Mouse (Mus musculus): ENCODE data around the gene Trim47. TPM values are rescaled to one million over a fixed set of nuclear protein-coding genes. Genes with fewer than 3 reads are reported as not detected.

The Trim47 gene
- polyA plus RNA-seq, 1 experiment from 2014 or later: 66.1 TPM

- no peak for ATAC-seq (ENCODE audit: insufficient number of reproducible peaks, insufficient read depth, low FRiP score, low read depth)
- H3K9me3 ChIP-seq (ENCODE audit: control insufficient read depth, low read length): 0 out of 2 replicates have a peak, but pooled peaks cover 2% of the 10 kb centered on the region
- WGBS: 87% methylated on average over 6 of the region's 6 CpGs
- H3K4me2 ChIP-seq (ENCODE audit: low read length): no peak overlapping the region
- no peak overlapping the region for H3K9ac ChIP-seq (ENCODE audit: low read length)
- H3K4me3 ChIP-seq (ENCODE audit: control insufficient read depth in 1 of 2, insufficient read depth in 1 of 2, low read depth in 1 of 2, low read length in 2 of 2): no peak overlapping the region
- H3K4me1 ChIP-seq (ENCODE audit: control insufficient read depth in 2 of 2, insufficient read depth in 2 of 2, low read length in 2 of 2): peaks cover 10 to 12% of the 10 kb centered on the region in 2 experiments; a peak in 3 of 4 replicates
- H3K36me3 ChIP-seq (ENCODE audit: control insufficient read depth, insufficient read depth, low read length): no peaks in the 10 kb centered on the region
- no peaks in the 10 kb centered on the region for H3K27me3 ChIP-seq (ENCODE audit: control insufficient read depth, insufficient read depth, low read length)
- no peak overlapping the region for H3K27ac ChIP-seq (replicated peaks in 1 of 2; ENCODE audit: control insufficient read depth in 1 of 2, insufficient read depth in 1 of 2, low read depth in 2 of 2, low read length in 2 of 2)
These were observed 35.4 kb downstream of the Trim47 start for GRCm38 (mm10) chr11:116091591-116091990.

GRCm38 (mm10) chr11:116089545-116089944, 37.5 kb downstream of the Trim47 start:
- Histone ChIP-seq H3K36me3 (ENCODE audit: control insufficient read depth, insufficient read depth, low read length) (peaks cover 4% of the 10 kb centered on the region; the same call in 1 of the 2 replicates), H3K4me1 (ENCODE audit: control insufficient read depth in 2 of 2, insufficient read depth in 2 of 2, low read length in 2 of 2) (peaks cover 16 to 21% of the 10 kb centered on the region in 2 experiments), H3K9me3 (ENCODE audit: control insufficient read depth, low read length) (no peaks in the 10 kb centered on the region), H3K27me3 (ENCODE audit: control insufficient read depth, insufficient read depth, low read length) (no peaks in the 10 kb centered on the region), H3K27ac (replicated peaks in 1 of 2; ENCODE audit: control insufficient read depth in 1 of 2, insufficient read depth in 1 of 2, low read depth in 2 of 2, low read length in 2 of 2) (no peak overlapping the region), H3K4me3 (ENCODE audit: control insufficient read depth in 1 of 2, insufficient read depth in 1 of 2, low read depth in 1 of 2, low read length in 2 of 2) (no peak overlapping the region), H3K4me2 (ENCODE audit: low read length) (no peak overlapping the region), H3K9ac (ENCODE audit: low read length) (no peak overlapping the region)
- WGBS: 85% methylated on average over 6 of the region's 6 CpGs
- ATAC-seq (ENCODE audit: insufficient number of reproducible peaks, insufficient read depth, low FRiP score, low read depth): no peak

GRCm38 (mm10) chr11:116088741-116089394, 38.1 kb downstream of the Trim47 start:
- Histone ChIP-seq H3K4me3 (ENCODE audit: control insufficient read depth in 1 of 2, insufficient read depth in 1 of 2, low read depth in 1 of 2, low read length in 2 of 2) (no peak overlapping the region), H3K27me3 (ENCODE audit: control insufficient read depth, insufficient read depth, low read length) (no peaks in the 10 kb centered on the region), H3K9ac (ENCODE audit: low read length) (no peak overlapping the region), H3K27ac (replicated peaks in 1 of 2; ENCODE audit: control insufficient read depth in 1 of 2, insufficient read depth in 1 of 2, low read depth in 2 of 2, low read length in 2 of 2) (peak overlapping the region in 1 of 2 experiments; percentile 37; a peak in 1 of 4 replicates), H3K9me3 (ENCODE audit: control insufficient read depth, low read length) (no peaks in the 10 kb centered on the region), H3K36me3 (ENCODE audit: control insufficient read depth, insufficient read depth, low read length) (peaks cover 10% of the 10 kb centered on the region), H3K4me1 (ENCODE audit: control insufficient read depth in 2 of 2, insufficient read depth in 2 of 2, low read length in 2 of 2) (peaks cover 12 to 17% of the 10 kb centered on the region in 2 experiments), H3K4me2 (ENCODE audit: low read length) (no peak overlapping the region)
- 59% methylated on average over 11 of the region's 11 CpGs for WGBS
- no peak for ATAC-seq (ENCODE audit: insufficient number of reproducible peaks, insufficient read depth, low FRiP score, low read depth)

GRCm38 (mm10) chr11:116088188-116088587, 38.8 kb downstream of the Trim47 start:
- Histone ChIP-seq H3K4me3 (ENCODE audit: control insufficient read depth in 1 of 2, insufficient read depth in 1 of 2, low read depth in 1 of 2, low read length in 2 of 2) (no peak overlapping the region), H3K9me3 (ENCODE audit: control insufficient read depth, low read length) (no peaks in the 10 kb centered on the region), H3K27ac (replicated peaks in 1 of 2; ENCODE audit: control insufficient read depth in 1 of 2, insufficient read depth in 1 of 2, low read depth in 2 of 2, low read length in 2 of 2) (0 out of 4 replicates have a peak overlapping the region, but pooled peaks of 1 of the 2 experiments have one; percentile 37), H3K27me3 (ENCODE audit: control insufficient read depth, insufficient read depth, low read length) (no peaks in the 10 kb centered on the region), H3K36me3 (ENCODE audit: control insufficient read depth, insufficient read depth, low read length) (peaks cover 17% of the 10 kb centered on the region), H3K4me2 (ENCODE audit: low read length) (peak overlapping the region; percentile 60), H3K4me1 (ENCODE audit: control insufficient read depth in 2 of 2, insufficient read depth in 2 of 2, low read length in 2 of 2) (peaks cover 8 to 16% of the 10 kb centered on the region in 2 experiments), H3K9ac (ENCODE audit: low read length) (0 out of 2 replicates have a peak overlapping the region, but pooled peaks have one; percentile 61)
- WGBS: 71% methylated on average over 8 of the region's 8 CpGs
- ATAC-seq (ENCODE audit: insufficient number of reproducible peaks, insufficient read depth, low FRiP score, low read depth): no peak

GRCm38 (mm10) chr11:116087194-116088130, 39.5 kb downstream of the Trim47 start:
- Histone ChIP-seq H3K9me3 (ENCODE audit: control insufficient read depth, low read length) (no peaks in the 10 kb centered on the region), H3K4me3 (ENCODE audit: control insufficient read depth in 1 of 2, insufficient read depth in 1 of 2, low read depth in 1 of 2, low read length in 2 of 2) (peak overlapping the region; percentile 44 to 58), H3K27me3 (ENCODE audit: control insufficient read depth, insufficient read depth, low read length) (no peaks in the 10 kb centered on the region), H3K9ac (ENCODE audit: low read length) (peak overlapping the region; percentile 61), H3K4me1 (ENCODE audit: control insufficient read depth in 2 of 2, insufficient read depth in 2 of 2, low read length in 2 of 2) (peaks cover 8 to 16% of the 10 kb centered on the region in 2 experiments), H3K36me3 (ENCODE audit: control insufficient read depth, insufficient read depth, low read length) (peaks cover 24% of the 10 kb centered on the region), H3K4me2 (ENCODE audit: low read length) (peak overlapping the region; percentile 60), H3K27ac (replicated peaks in 1 of 2; ENCODE audit: control insufficient read depth in 1 of 2, insufficient read depth in 1 of 2, low read depth in 2 of 2, low read length in 2 of 2) (peak overlapping the region; percentile 77 to 89)
- ATAC-seq (ENCODE audit: insufficient number of reproducible peaks, insufficient read depth, low FRiP score, low read depth): peak; percentile 63
- 4% methylated on average over 31 of the region's 31 CpGs for WGBS

GRCm38 (mm10) chr11:116086258-116087193, 40.5 kb downstream of the Trim47 start, which contains the start of gene Wbp2:
Gene Wbp2 (minus strand): TSS chr11:116086995.
- 4% methylated on average over 40 of the region's 43 CpGs for WGBS

More at GRCm38 (mm10) chr11:116086258-116087193, 40.5 kb downstream of the Trim47 start, which contains the start of gene Wbp2:
- Histone ChIP-seq H3K4me1 (ENCODE audit: control insufficient read depth in 2 of 2, insufficient read depth in 2 of 2, low read length in 2 of 2) (peaks cover 8 to 16% of the 10 kb centered on the region in 2 experiments), H3K4me3 (ENCODE audit: control insufficient read depth in 1 of 2, insufficient read depth in 1 of 2, low read depth in 1 of 2, low read length in 2 of 2) (peak within 1 kb of the TSS; percentile 44 to 72), H3K9ac (ENCODE audit: low read length) (peak within 1 kb of the TSS; percentile 61), H3K4me2 (ENCODE audit: low read length) (peak within 1 kb of the TSS; percentile 65), H3K27ac (replicated peaks in 1 of 2; ENCODE audit: control insufficient read depth in 1 of 2, insufficient read depth in 1 of 2, low read depth in 2 of 2, low read length in 2 of 2) (peak within 1 kb of the TSS; percentile 77 to 89), H3K36me3 (ENCODE audit: control insufficient read depth, insufficient read depth, low read length) (peaks cover 34% of the 10 kb centered on the region), H3K27me3 (ENCODE audit: control insufficient read depth, insufficient read depth, low read length) (no peaks in the 10 kb centered on the region), H3K9me3 (ENCODE audit: control insufficient read depth, low read length) (no peaks in the 10 kb centered on the region)
- ATAC-seq (ENCODE audit: insufficient number of reproducible peaks, insufficient read depth, low FRiP score, low read depth): peak; percentile 93
